Mouse (Mus musculus): ENCODE measurements around the gene Cdcp1. TPM values are rescaled to one million over a fixed set of nuclear protein-coding genes. Genes with fewer than 3 reads are reported as not detected.

The Cdcp1 gene
- polyA plus RNA-seq, 1 experiment from 2014 or later, result 0.18 TPM

GRCm38 (mm10) chr9:123207895-123208294, 7.9 kb downstream of the Cdcp1 start:
- ATAC-seq (ENCODE audit: insufficient number of reproducible peaks, low FRiP score), result no peak
- no peak overlapping the region for H3K9ac ChIP-seq
- WGBS, result 91% methylated on average over 1 of the region's 1 CpGs

GRCm38 (mm10) chr9:123206948-123207347, 8.9 kb downstream of the Cdcp1 start:
- H3K9ac ChIP-seq, result no peak overlapping the region
- no peak for ATAC-seq (ENCODE audit: insufficient number of reproducible peaks, low FRiP score)
- no peak overlapping the region for H3K27ac ChIP-seq (ENCODE audit: poor library complexity, severe bottlenecking)
- H3K36me3 ChIP-seq, result no peaks in the 10 kb centered on the region
- H3K27me3 ChIP-seq (replicated peaks), result no peaks in the 10 kb centered on the region
- no peaks in the 10 kb centered on the region for H3K9me3 ChIP-seq (replicated peaks)
- WGBS, result 76% methylated on average over 2 of the region's 2 CpGs
- H3K4me2 ChIP-seq, result no peak overlapping the region
- H3K4me3 ChIP-seq, result no peak overlapping the region
- H3K4me1 ChIP-seq (replicated peaks), result peaks cover 5% of the 10 kb centered on the region; the same call in 1 of the 2 replicates

More at GRCm38 (mm10) chr9:123207895-123208294, 7.9 kb downstream of the Cdcp1 start:
- Histone ChIP-seq H3K9me3 (replicated peaks) (no peaks in the 10 kb centered on the region), H3K4me2 (no peak overlapping the region), H3K4me3 (no peak overlapping the region), H3K4me1 (replicated peaks) (peaks cover 5% of the 10 kb centered on the region; the same call in 1 of the 2 replicates), H3K27ac (ENCODE audit: poor library complexity, severe bottlenecking) (no peak overlapping the region), H3K36me3 (no peaks in the 10 kb centered on the region), H3K27me3 (replicated peaks) (no peaks in the 10 kb centered on the region)

- no peak overlapping the region for H3K27ac ChIP-seq (ENCODE audit: poor library complexity, severe bottlenecking)
- no peak overlapping the region for H3K9ac ChIP-seq
- H3K4me3 ChIP-seq, result no peak overlapping the region
- H3K4me2 ChIP-seq, result no peak overlapping the region
- WGBS, result 35% methylated on average over 2 of the region's 2 CpGs
- H3K9me3 ChIP-seq (replicated peaks), result no peaks in the 10 kb centered on the region
- H3K4me1 ChIP-seq (replicated peaks), result peaks cover 5% of the 10 kb centered on the region; the same call in 1 of the 2 replicates
- ATAC-seq (ENCODE audit: insufficient number of reproducible peaks, low FRiP score), result no peak
- no peaks in the 10 kb centered on the region for H3K27me3 ChIP-seq (replicated peaks)
- H3K36me3 ChIP-seq, result no peaks in the 10 kb centered on the region
Measured at GRCm38 (mm10) chr9:123206526-123206925, 9.3 kb downstream of the Cdcp1 start.

- Histone ChIP-seq H3K27me3 (replicated peaks) (no peaks in the 10 kb centered on the region), H3K4me3 (no peak overlapping the region), H3K4me2 (no peak overlapping the region), H3K9ac (no peak overlapping the region), H3K4me1 (replicated peaks) (no peaks in the 10 kb centered on the region), H3K36me3 (no peaks in the 10 kb centered on the region), H3K27ac (ENCODE audit: poor library complexity, severe bottlenecking) (no peak overlapping the region), H3K9me3 (replicated peaks) (peaks cover 3% of the 10 kb centered on the region; the same call in 1 of the 2 replicates)
- 66% methylated on average over 3 of the region's 3 CpGs for WGBS
- no peak for ATAC-seq (ENCODE audit: insufficient number of reproducible peaks, low FRiP score)
Measured at GRCm38 (mm10) chr9:123200116-123200515, 15.7 kb downstream of the Cdcp1 start.

GRCm38 (mm10) chr9:123188271-123188670, 27.6 kb downstream of the Cdcp1 start:
- H3K4me3 ChIP-seq, result no peak overlapping the region
- no peaks in the 10 kb centered on the region for H3K4me1 ChIP-seq (replicated peaks)
- no peak overlapping the region for H3K9ac ChIP-seq
- no peaks in the 10 kb centered on the region for H3K36me3 ChIP-seq
- no peak overlapping the region for H3K27ac ChIP-seq (ENCODE audit: poor library complexity, severe bottlenecking)
- ATAC-seq (ENCODE audit: insufficient number of reproducible peaks, low FRiP score), result no peak
- H3K9me3 ChIP-seq (replicated peaks), result no peaks in the 10 kb centered on the region
- H3K4me2 ChIP-seq, result no peak overlapping the region
- H3K27me3 ChIP-seq (replicated peaks), result no peaks in the 10 kb centered on the region
- 90% methylated on average over 2 of the region's 2 CpGs for WGBS

- ATAC-seq (ENCODE audit: insufficient number of reproducible peaks, low FRiP score), result no peak
- Histone ChIP-seq H3K4me2 (no peak overlapping the region), H3K27me3 (replicated peaks) (no peaks in the 10 kb centered on the region), H3K9ac (no peak overlapping the region), H3K27ac (ENCODE audit: poor library complexity, severe bottlenecking) (no peak overlapping the region), H3K9me3 (replicated peaks) (no peaks in the 10 kb centered on the region), H3K4me1 (replicated peaks) (no peaks in the 10 kb centered on the region), H3K36me3 (no peaks in the 10 kb centered on the region), H3K4me3 (no peak overlapping the region)
- 82% methylated on average over 5 of the region's 5 CpGs for WGBS
Measured at GRCm38 (mm10) chr9:123187589-123187988, 28.2 kb downstream of the Cdcp1 start.

- H3K9ac ChIP-seq, result no peak overlapping the region
- H3K27ac ChIP-seq (ENCODE audit: poor library complexity, severe bottlenecking), result no peak overlapping the region
- no peaks in the 10 kb centered on the region for H3K36me3 ChIP-seq
- no peaks in the 10 kb centered on the region for H3K9me3 ChIP-seq (replicated peaks)
- H3K4me2 ChIP-seq, result no peak overlapping the region
- H3K4me1 ChIP-seq (replicated peaks), result no peaks in the 10 kb centered on the region
- no peak overlapping the region for H3K4me3 ChIP-seq
- ATAC-seq (ENCODE audit: insufficient number of reproducible peaks, low FRiP score), result no peak
- H3K27me3 ChIP-seq (replicated peaks), result 0 out of 2 replicates have a peak, but pooled peaks cover 4% of the 10 kb centered on the region
- WGBS, result 83% methylated on average over 5 of the region's 5 CpGs
Measured at GRCm38 (mm10) chr9:123186151-123186550, 29.7 kb downstream of the Cdcp1 start.

GRCm38 (mm10) chr9:123185546-123185945, 30.3 kb downstream of the Cdcp1 start:
- Histone ChIP-seq H3K9me3 (replicated peaks) (no peaks in the 10 kb centered on the region), H3K36me3 (no peaks in the 10 kb centered on the region), H3K9ac (no peak overlapping the region), H3K27ac (ENCODE audit: poor library complexity, severe bottlenecking) (no peak overlapping the region), H3K4me3 (no peak overlapping the region), H3K4me2 (no peak overlapping the region), H3K27me3 (replicated peaks) (0 out of 2 replicates have a peak, but pooled peaks cover 4% of the 10 kb centered on the region), H3K4me1 (replicated peaks) (no peaks in the 10 kb centered on the region)
- ATAC-seq (ENCODE audit: insufficient number of reproducible peaks, low FRiP score), result no peak
- 55% methylated on average over 2 of the region's 2 CpGs for WGBS

GRCm38 (mm10) chr9:123183226-123183625, 32.6 kb downstream of the Cdcp1 start:
- Histone ChIP-seq H3K36me3 (no peaks in the 10 kb centered on the region), H3K4me3 (no peak overlapping the region), H3K4me1 (replicated peaks) (no peaks in the 10 kb centered on the region), H3K9ac (no peak overlapping the region), H3K27ac (ENCODE audit: poor library complexity, severe bottlenecking) (no peak overlapping the region), H3K27me3 (replicated peaks) (0 out of 2 replicates have a peak, but pooled peaks cover 4% of the 10 kb centered on the region), H3K9me3 (replicated peaks) (no peaks in the 10 kb centered on the region), H3K4me2 (no peak overlapping the region)
- no peak for ATAC-seq (ENCODE audit: insufficient number of reproducible peaks, low FRiP score)
- 64% methylated on average over 8 of the region's 8 CpGs for WGBS

GRCm38 (mm10) chr9:123180003-123180402, 35.8 kb downstream of the Cdcp1 start:
- Histone ChIP-seq H3K9me3 (replicated peaks) (no peaks in the 10 kb centered on the region), H3K36me3 (no peaks in the 10 kb centered on the region), H3K4me2 (no peak overlapping the region), H3K27ac (ENCODE audit: poor library complexity, severe bottlenecking) (no peak overlapping the region), H3K27me3 (replicated peaks) (0 out of 2 replicates have a peak, but pooled peaks cover 4% of the 10 kb centered on the region), H3K9ac (no peak overlapping the region), H3K4me1 (replicated peaks) (no peaks in the 10 kb centered on the region), H3K4me3 (no peak overlapping the region)
- ATAC-seq (ENCODE audit: insufficient number of reproducible peaks, low FRiP score), result no peak
- 80% methylated on average over 6 of the region's 6 CpGs for WGBS

GRCm38 (mm10) chr9:123177380-123178048, 38.3 kb downstream of the Cdcp1 start:
- H3K4me3 ChIP-seq, result no peak overlapping the region
- H3K27me3 ChIP-seq (replicated peaks), result 0 out of 2 replicates have a peak, but pooled peaks cover 4% of the 10 kb centered on the region
- 73% methylated on average over 9 of the region's 9 CpGs for WGBS
- ATAC-seq (ENCODE audit: insufficient number of reproducible peaks, low FRiP score), result no peak
- H3K4me1 ChIP-seq (replicated peaks), result no peaks in the 10 kb centered on the region
- no peaks in the 10 kb centered on the region for H3K9me3 ChIP-seq (replicated peaks)
- no peak overlapping the region for H3K4me2 ChIP-seq
- H3K27ac ChIP-seq (ENCODE audit: poor library complexity, severe bottlenecking), result no peak overlapping the region
- no peaks in the 10 kb centered on the region for H3K36me3 ChIP-seq
- no peak overlapping the region for H3K9ac ChIP-seq

GRCm38 (mm10) chr9:123174356-123174755, 41.5 kb downstream of the Cdcp1 start:
- H3K9ac ChIP-seq, result no peak overlapping the region

More at GRCm38 (mm10) chr9:123174356-123174755, 41.5 kb downstream of the Cdcp1 start:
- H3K4me2 ChIP-seq, result no peak overlapping the region
- no peaks in the 10 kb centered on the region for H3K9me3 ChIP-seq (replicated peaks)
- H3K4me1 ChIP-seq (replicated peaks), result no peaks in the 10 kb centered on the region
- no peak for ATAC-seq (ENCODE audit: insufficient number of reproducible peaks, low FRiP score)
- no peaks in the 10 kb centered on the region for H3K27me3 ChIP-seq (replicated peaks)
- 83% methylated on average over 4 of the region's 4 CpGs for WGBS
- no peaks in the 10 kb centered on the region for H3K36me3 ChIP-seq
- H3K4me3 ChIP-seq, result no peak overlapping the region
- H3K27ac ChIP-seq (ENCODE audit: poor library complexity, severe bottlenecking), result no peak overlapping the region
